Mouse (Mus musculus) spleen, postnatal 4 days (tissue): ENCODE measurements around the gene Hpse.
A peak's percentile ranks its signal among the peaks of the same experiment; 100 is the strongest.

Experiments
- DNase-seq, 2 experiments: peaks; one replicate each; pipeline ENCODE4 v3.0.0; 2022; ENCODE audit warnings: low spot score in 2 of 2

The Hpse gene

GRCm38 (mm10) chr5:100697398-100697797, 22.1 kb downstream of the Hpse start:
- no peak for DNase-seq

- DNase-seq, result no peak
Observed at GRCm38 (mm10) chr5:100685631-100686030, 33.9 kb downstream of the Hpse start.

- DNase-seq, result no peak
Observed at GRCm38 (mm10) chr5:100680542-100680933, 39.0 kb downstream of the Hpse start.

- DNase-seq, result peak; percentile 27 to 66
Observed at GRCm38 (mm10) chr5:100679911-100680541, 39.5 kb downstream of the Hpse start.

GRCm38 (mm10) chr5:100674711-100675376, 44.7 kb downstream of the Hpse start, which contains the start of gene Coq2:
Coq2 (minus strand) TSS chr5:100675140.
- peak; percentile 83 to 90 for DNase-seq

- peak; percentile 89 to 95 for DNase-seq
Observed at GRCm38 (mm10) chr5:100673745-100674486, 45.6 kb downstream of the Hpse start.

- DNase-seq, result no peak
Observed at GRCm38 (mm10) chr5:100672403-100672802, 47.1 kb downstream of the Hpse start.

- DNase-seq, result no peak
Observed at GRCm38 (mm10) chr5:100671897-100672296, 47.6 kb downstream of the Hpse start.

GRCm38 (mm10) chr5:100671398-100671797, 48.1 kb downstream of the Hpse start:
- peak; percentile 63 to 84 for DNase-seq

GRCm38 (mm10) chr5:100666965-100667364, 52.6 kb downstream of the Hpse start:
- no peak for DNase-seq

GRCm38 (mm10) chr5:100663854-100664253, 55.7 kb downstream of the Hpse start:
- DNase-seq, result peak in 1 of 2 experiments; percentile 58

- DNase-seq, result peak in 1 of 2 experiments; percentile 31
Observed at GRCm38 (mm10) chr5:100663011-100663410, 56.5 kb downstream of the Hpse start.

GRCm38 (mm10) chr5:100658460-100658859, 61.1 kb downstream of the Hpse start:
- no peak for DNase-seq

- no peak for DNase-seq
Observed at GRCm38 (mm10) chr5:100656352-100656751, 63.2 kb downstream of the Hpse start.

- no peak for DNase-seq
Observed at GRCm38 (mm10) chr5:100652327-100652726, 67.2 kb downstream of the Hpse start.

- no peak for DNase-seq
Observed at GRCm38 (mm10) chr5:100651486-100651885, 68.0 kb downstream of the Hpse start.

- DNase-seq, result no peak
Observed at GRCm38 (mm10) chr5:100650969-100651368, 68.5 kb downstream of the Hpse start.

GRCm38 (mm10) chr5:100648546-100648945, 71.0 kb downstream of the Hpse start:
- DNase-seq, result no peak

GRCm38 (mm10) chr5:100648046-100648445, 71.5 kb downstream of the Hpse start:
- DNase-seq, result no peak

GRCm38 (mm10) chr5:100646558-100646957, 73.0 kb downstream of the Hpse start:
- DNase-seq, result no peak

GRCm38 (mm10) chr5:100643991-100644535, 75.5 kb downstream of the Hpse start:
- peak; percentile 62 to 76 for DNase-seq

- peak in 1 of 2 experiments; percentile 37 for DNase-seq
Observed at GRCm38 (mm10) chr5:100643253-100643990, 76.1 kb downstream of the Hpse start.
